Mouse (Mus musculus): Measurements from ENCODE around the gene Mcur1. TPM values are rescaled to one million over a fixed set of nuclear protein-coding genes. Genes with fewer than 3 reads are reported as not detected.

The Mcur1 gene
- polyA plus RNA-seq, 1 experiment from 2014 or later, result 9.5 TPM

- ATAC-seq (ENCODE audit: low FRiP score) (no peak), DNase-seq (ENCODE audit: low spot score) (no peak)
- Histone ChIP-seq H3K4me2 (replicated peaks) (no peak overlapping the region), H3K4me1 (replicated peaks; ENCODE audit: control insufficient read depth, insufficient read depth, low read length) (0 out of 2 replicates have a peak, but pooled peaks cover 3% of the 10 kb centered on the region), H3K9ac (no peak overlapping the region), H3K36me3 (replicated peaks; ENCODE audit: control insufficient read depth, insufficient read depth) (no peaks in the 10 kb centered on the region), H3K9me3 (ENCODE audit: control insufficient read depth, low read length) (no peaks in the 10 kb centered on the region), H3K4me3 (replicated peaks; ENCODE audit: low read length) (no peak overlapping the region), H3K27me3 (ENCODE audit: control insufficient read depth, insufficient read depth, low read length) (no peaks in the 10 kb centered on the region), H3K27ac (no peak overlapping the region)
- whole genome bisulfite sequencing, result 82% methylated on average over 14 of the region's 14 CpGs
Observed at GRCm38 (mm10) chr13:43587844-43588840, 28.2 kb upstream of the Mcur1 start.

DNA sequence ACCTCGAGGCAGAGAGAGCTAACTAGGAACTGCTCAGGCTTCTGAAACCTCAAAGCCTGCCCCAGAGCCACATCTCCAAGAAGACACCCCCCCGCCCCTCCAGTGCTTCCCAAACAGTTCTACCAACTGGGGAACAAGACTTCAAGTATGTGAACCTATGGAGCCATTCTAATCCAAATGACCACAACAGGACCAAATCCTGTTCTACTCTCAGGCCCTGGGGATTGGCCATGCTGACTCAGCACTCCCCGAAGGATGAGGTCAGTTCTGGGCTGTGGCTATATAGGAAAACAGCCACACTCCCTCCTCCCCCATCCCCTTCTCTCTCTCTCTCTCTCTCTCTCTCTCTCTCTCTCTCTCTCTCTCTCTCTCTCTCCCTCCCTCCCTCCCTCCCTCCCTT is 27.0 kb upstream of the Mcur1 start:
- ATAC-seq (ENCODE audit: low FRiP score) (no peak), DNase-seq (ENCODE audit: low spot score) (no peak)
- H3K4me2 ChIP-seq (replicated peaks), result no peak overlapping the region
- no peak overlapping the region for H3K9ac ChIP-seq
- H3K4me3 ChIP-seq (replicated peaks; ENCODE audit: low read length), result no peak overlapping the region
- H3K27ac ChIP-seq, result no peak overlapping the region
- H3K4me1 ChIP-seq (replicated peaks; ENCODE audit: control insufficient read depth, insufficient read depth, low read length), result no peaks in the 10 kb centered on the region
- WGBS, result 92% methylated on average over 3 of the region's 3 CpGs
- H3K27me3 ChIP-seq (ENCODE audit: control insufficient read depth, insufficient read depth, low read length), result no peaks in the 10 kb centered on the region
- no peaks in the 10 kb centered on the region for H3K9me3 ChIP-seq (ENCODE audit: control insufficient read depth, low read length)
- H3K36me3 ChIP-seq (replicated peaks; ENCODE audit: control insufficient read depth, insufficient read depth), result no peaks in the 10 kb centered on the region

DNA sequence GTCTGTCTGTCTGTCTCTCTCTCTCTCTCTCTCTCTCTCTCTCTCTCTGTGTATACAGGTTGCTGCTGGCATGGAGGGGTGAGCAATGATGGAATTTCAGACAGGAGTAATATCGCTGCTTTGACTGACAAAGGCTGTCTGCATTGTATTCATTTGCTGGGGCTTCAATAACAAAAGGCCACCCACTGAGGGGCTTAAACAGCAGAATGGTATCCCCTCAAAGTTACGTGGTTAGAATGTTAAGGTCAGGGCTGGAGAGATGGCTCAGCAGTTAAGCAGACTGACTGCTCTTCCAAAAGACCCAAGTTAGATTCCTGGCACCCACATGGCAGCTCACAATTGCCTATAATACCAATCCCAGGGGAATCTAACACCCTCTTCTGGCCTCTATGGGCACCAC is 25.3 kb upstream of the Mcur1 start:
- no peak for ATAC-seq (ENCODE audit: low FRiP score)
- H3K4me3 ChIP-seq (replicated peaks; ENCODE audit: low read length), result no peak overlapping the region
- 42% methylated on average over 2 of the region's 2 CpGs for WGBS

DNA sequence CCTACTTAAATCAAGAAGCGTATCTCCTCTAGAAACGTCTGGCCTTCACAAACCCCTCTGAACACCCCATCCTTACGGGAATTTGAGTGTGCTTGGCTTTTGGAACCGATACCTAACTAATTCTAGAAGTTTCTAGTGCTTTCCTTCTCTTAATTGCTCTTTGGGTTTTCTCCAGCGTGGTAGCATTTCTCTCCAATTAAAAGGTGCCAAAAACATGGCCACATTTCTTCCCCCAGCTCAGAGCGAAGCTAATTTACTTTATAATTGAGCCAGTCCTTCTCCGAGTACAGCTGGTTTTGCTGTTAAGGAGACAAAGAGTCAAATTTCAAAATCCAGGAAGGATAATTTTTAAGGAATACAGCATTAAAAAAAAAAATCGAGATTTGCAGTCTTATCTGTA is 23.5 kb upstream of the Mcur1 start:
- 64% methylated on average over 8 of the region's 8 CpGs for WGBS
- Histone ChIP-seq H3K27me3 (ENCODE audit: control insufficient read depth, insufficient read depth, low read length) (no peaks in the 10 kb centered on the region), H3K9me3 (ENCODE audit: control insufficient read depth, low read length) (no peaks in the 10 kb centered on the region), H3K36me3 (replicated peaks; ENCODE audit: control insufficient read depth, insufficient read depth) (no peaks in the 10 kb centered on the region), H3K9ac (0 out of 2 replicates have a peak overlapping the region, but pooled peaks have one; percentile 46), H3K4me3 (replicated peaks; ENCODE audit: low read length) (no peak overlapping the region), H3K4me2 (replicated peaks) (peak overlapping the region; percentile 43; the same call in 1 of the 2 replicates), H3K4me1 (replicated peaks; ENCODE audit: control insufficient read depth, insufficient read depth, low read length) (no peaks in the 10 kb centered on the region), H3K27ac (no peak overlapping the region)
- ATAC-seq (ENCODE audit: low FRiP score) (no peak), DNase-seq (ENCODE audit: low spot score) (no peak)

More for the DNA sequence above, 25.3 kb upstream of the Mcur1 start:
- Histone ChIP-seq H3K27me3 (ENCODE audit: control insufficient read depth, insufficient read depth, low read length) (no peaks in the 10 kb centered on the region), H3K4me2 (replicated peaks) (no peak overlapping the region), H3K27ac (no peak overlapping the region), H3K9me3 (ENCODE audit: control insufficient read depth, low read length) (no peaks in the 10 kb centered on the region), H3K36me3 (replicated peaks; ENCODE audit: control insufficient read depth, insufficient read depth) (no peaks in the 10 kb centered on the region), H3K4me1 (replicated peaks; ENCODE audit: control insufficient read depth, insufficient read depth, low read length) (no peaks in the 10 kb centered on the region), H3K9ac (no peak overlapping the region)
- DNase-seq (ENCODE audit: low spot score), result no peak

DNA sequence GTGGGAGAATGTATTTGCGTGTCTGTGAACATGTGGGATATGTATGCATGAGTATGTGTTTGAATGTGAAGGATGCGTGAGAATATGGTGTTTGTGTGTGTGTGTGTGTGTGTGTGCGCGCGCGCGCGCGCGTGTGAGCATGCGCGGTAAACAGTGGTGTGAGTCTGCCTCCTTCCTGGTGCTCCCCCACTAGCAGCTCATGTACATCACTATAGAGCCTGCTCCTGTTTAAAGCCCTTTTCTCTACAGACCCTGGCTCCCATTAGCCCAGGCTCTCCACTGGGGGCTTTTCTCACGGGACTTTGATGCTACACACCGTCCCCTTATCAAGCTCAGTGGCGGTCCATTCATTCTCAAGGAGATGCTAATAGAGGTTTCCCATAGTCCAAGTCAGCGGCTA is 23.0 kb upstream of the Mcur1 start:
- H3K9me3 ChIP-seq (ENCODE audit: control insufficient read depth, low read length), result no peaks in the 10 kb centered on the region
- peak overlapping the region; percentile 46; the same call in 1 of the 2 replicates for H3K9ac ChIP-seq
- no peaks in the 10 kb centered on the region for H3K4me1 ChIP-seq (replicated peaks; ENCODE audit: control insufficient read depth, insufficient read depth, low read length)
- H3K36me3 ChIP-seq (replicated peaks; ENCODE audit: control insufficient read depth, insufficient read depth), result no peaks in the 10 kb centered on the region
- ATAC-seq (ENCODE audit: low FRiP score), result no peak
- H3K27ac ChIP-seq, result no peak overlapping the region
- H3K4me2 ChIP-seq (replicated peaks), result peak overlapping the region; percentile 43
- H3K27me3 ChIP-seq (ENCODE audit: control insufficient read depth, insufficient read depth, low read length), result no peaks in the 10 kb centered on the region
- 0 out of 2 replicates have a peak overlapping the region, but pooled peaks have one; percentile 4 for H3K4me3 ChIP-seq (replicated peaks; ENCODE audit: low read length)
- no peak for DNase-seq (ENCODE audit: low spot score)
- WGBS, result 46% methylated on average over 16 of the region's 16 CpGs

GRCm38 (mm10) chr13:43580661-43581060 is 20.7 kb upstream of the Mcur1 start:
- Histone ChIP-seq H3K9me3 (ENCODE audit: control insufficient read depth, low read length) (no peaks in the 10 kb centered on the region), H3K9ac (no peak overlapping the region), H3K27ac (no peak overlapping the region), H3K36me3 (replicated peaks; ENCODE audit: control insufficient read depth, insufficient read depth) (no peaks in the 10 kb centered on the region), H3K27me3 (ENCODE audit: control insufficient read depth, insufficient read depth, low read length) (no peaks in the 10 kb centered on the region), H3K4me1 (replicated peaks; ENCODE audit: control insufficient read depth, insufficient read depth, low read length) (no peaks in the 10 kb centered on the region), H3K4me3 (replicated peaks; ENCODE audit: low read length) (no peak overlapping the region), H3K4me2 (replicated peaks) (no peak overlapping the region)
- no peak for ATAC-seq (ENCODE audit: low FRiP score)
- 97% methylated on average over 5 of the region's 5 CpGs for WGBS
- no peak for DNase-seq (ENCODE audit: low spot score)

GRCm38 (mm10) chr13:43579740-43580139 is 19.7 kb upstream of the Mcur1 start:
- Histone ChIP-seq H3K27ac (no peak overlapping the region), H3K4me1 (replicated peaks; ENCODE audit: control insufficient read depth, insufficient read depth, low read length) (no peaks in the 10 kb centered on the region), H3K9me3 (ENCODE audit: control insufficient read depth, low read length) (no peaks in the 10 kb centered on the region), H3K27me3 (ENCODE audit: control insufficient read depth, insufficient read depth, low read length) (no peaks in the 10 kb centered on the region), H3K9ac (no peak overlapping the region), H3K36me3 (replicated peaks; ENCODE audit: control insufficient read depth, insufficient read depth) (no peaks in the 10 kb centered on the region), H3K4me3 (replicated peaks; ENCODE audit: low read length) (no peak overlapping the region), H3K4me2 (replicated peaks) (no peak overlapping the region)
- 27% methylated on average over 18 of the region's 18 CpGs for WGBS
- DNase-seq (ENCODE audit: low spot score) (peak; percentile 62), ATAC-seq (ENCODE audit: low FRiP score) (no peak)

GRCm38 (mm10) chr13:43577766-43578165 is 17.8 kb upstream of the Mcur1 start:
- no peak overlapping the region for H3K9ac ChIP-seq
- H3K4me2 ChIP-seq (replicated peaks), result no peak overlapping the region
- WGBS, result 79% methylated on average over 12 of the region's 12 CpGs
- H3K9me3 ChIP-seq (ENCODE audit: control insufficient read depth, low read length), result no peaks in the 10 kb centered on the region
- no peaks in the 10 kb centered on the region for H3K36me3 ChIP-seq (replicated peaks; ENCODE audit: control insufficient read depth, insufficient read depth)
- no peak overlapping the region for H3K4me3 ChIP-seq (replicated peaks; ENCODE audit: low read length)
- H3K4me1 ChIP-seq (replicated peaks; ENCODE audit: control insufficient read depth, insufficient read depth, low read length), result no peaks in the 10 kb centered on the region
- no peak overlapping the region for H3K27ac ChIP-seq
- no peaks in the 10 kb centered on the region for H3K27me3 ChIP-seq (ENCODE audit: control insufficient read depth, insufficient read depth, low read length)
- ATAC-seq (ENCODE audit: low FRiP score) (no peak), DNase-seq (ENCODE audit: low spot score) (no peak)

GRCm38 (mm10) chr13:43577254-43577653 is 17.3 kb upstream of the Mcur1 start:
- Histone ChIP-seq H3K27me3 (ENCODE audit: control insufficient read depth, insufficient read depth, low read length) (no peaks in the 10 kb centered on the region), H3K9ac (no peak overlapping the region), H3K4me2 (replicated peaks) (no peak overlapping the region), H3K4me3 (replicated peaks; ENCODE audit: low read length) (no peak overlapping the region), H3K9me3 (ENCODE audit: control insufficient read depth, low read length) (no peaks in the 10 kb centered on the region), H3K36me3 (replicated peaks; ENCODE audit: control insufficient read depth, insufficient read depth) (no peaks in the 10 kb centered on the region), H3K27ac (no peak overlapping the region), H3K4me1 (replicated peaks; ENCODE audit: control insufficient read depth, insufficient read depth, low read length) (no peaks in the 10 kb centered on the region)
- DNase-seq (ENCODE audit: low spot score), result no peak
- WGBS, result 67% methylated on average over 5 of the region's 5 CpGs
- ATAC-seq (ENCODE audit: low FRiP score), result no peak
